Mouse (Mus musculus): ENCODE measurements around the gene Parp16. TPM values are rescaled to one million over a fixed set of nuclear protein-coding genes. Genes with fewer than 3 reads are reported as not detected.
A peak's percentile ranks its signal among the peaks of the same experiment; 100 is the strongest.

Parp16 gene
- polyA plus RNA-seq, 1 experiment from 2014 or later = 5.4 TPM

- H3K27ac ChIP-seq (ENCODE audit: low read length) = no peak overlapping the region
- H3K4me1 ChIP-seq (replicated peaks; ENCODE audit: control insufficient read depth, insufficient read depth, low read length) = peaks cover 14% of the 10 kb centered on the region
- ATAC-seq = no peak
- H3K27me3 ChIP-seq (replicated peaks; ENCODE audit: control insufficient read depth, insufficient read depth, low read length) = no peaks in the 10 kb centered on the region
- WGBS = 18% methylated on average over 8 of the region's 8 CpGs
- no peak overlapping the region for H3K9ac ChIP-seq (replicated peaks; ENCODE audit: low read depth, low read length)
- no peaks in the 10 kb centered on the region for H3K9me3 ChIP-seq (ENCODE audit: control insufficient read depth, low read length)
- H3K36me3 ChIP-seq (ENCODE audit: control insufficient read depth, insufficient read depth) = no peaks in the 10 kb centered on the region
- no peak overlapping the region for H3K4me3 ChIP-seq (replicated peaks; ENCODE audit: low read length)
- no peak overlapping the region for H3K4me2 ChIP-seq (ENCODE audit: low read length)
Observed at GRCm38 (mm10) chr9:65191755-65192469, 3.2 kb upstream of the Parp16 start.

- no peaks in the 10 kb centered on the region for H3K9me3 ChIP-seq (ENCODE audit: control insufficient read depth, low read length)
- H3K4me3 ChIP-seq (replicated peaks; ENCODE audit: low read length) = no peak overlapping the region
- 74% methylated on average over 12 of the region's 12 CpGs for WGBS
- H3K27ac ChIP-seq (ENCODE audit: low read length) = no peak overlapping the region
- H3K4me1 ChIP-seq (replicated peaks; ENCODE audit: control insufficient read depth, insufficient read depth, low read length) = peaks cover 16% of the 10 kb centered on the region
- ATAC-seq = no peak
- no peak overlapping the region for H3K4me2 ChIP-seq (ENCODE audit: low read length)
- no peaks in the 10 kb centered on the region for H3K36me3 ChIP-seq (ENCODE audit: control insufficient read depth, insufficient read depth)
- no peak overlapping the region for H3K9ac ChIP-seq (replicated peaks; ENCODE audit: low read depth, low read length)
- H3K27me3 ChIP-seq (replicated peaks; ENCODE audit: control insufficient read depth, insufficient read depth, low read length) = no peaks in the 10 kb centered on the region
Observed at GRCm38 (mm10) chr9:65193214-65193613, 1.9 kb upstream of the Parp16 start.

GRCm38 (mm10) chr9:65195621-65195981 lies 448 bp downstream of the Parp16 start:
- Histone ChIP-seq H3K9ac (replicated peaks; ENCODE audit: low read depth, low read length) (no peak overlapping the region), H3K27ac (ENCODE audit: low read length) (peak overlapping the region; percentile 86), H3K9me3 (ENCODE audit: control insufficient read depth, low read length) (no peaks in the 10 kb centered on the region), H3K27me3 (replicated peaks; ENCODE audit: control insufficient read depth, insufficient read depth, low read length) (no peaks in the 10 kb centered on the region), H3K4me2 (ENCODE audit: low read length) (no peak overlapping the region), H3K4me1 (replicated peaks; ENCODE audit: control insufficient read depth, insufficient read depth, low read length) (peaks cover 16% of the 10 kb centered on the region), H3K36me3 (ENCODE audit: control insufficient read depth, insufficient read depth) (no peaks in the 10 kb centered on the region), H3K4me3 (replicated peaks; ENCODE audit: low read length) (no peak overlapping the region)
- WGBS = 44% methylated on average over 8 of the region's 8 CpGs
- ATAC-seq = no peak

GRCm38 (mm10) chr9:65195982-65196737 lies 1.0 kb downstream of the Parp16 start:
- H3K27me3 ChIP-seq (replicated peaks; ENCODE audit: control insufficient read depth, insufficient read depth, low read length) = no peaks in the 10 kb centered on the region
- peak overlapping the region; percentile 17 for H3K4me3 ChIP-seq (replicated peaks; ENCODE audit: low read length)
- WGBS = 2% methylated on average over 9 of the region's 9 CpGs
- H3K9me3 ChIP-seq (ENCODE audit: control insufficient read depth, low read length) = no peaks in the 10 kb centered on the region
- peak; percentile 90 for ATAC-seq
- H3K27ac ChIP-seq (ENCODE audit: low read length) = peak overlapping the region; percentile 86
- no peaks in the 10 kb centered on the region for H3K36me3 ChIP-seq (ENCODE audit: control insufficient read depth, insufficient read depth)
- H3K9ac ChIP-seq (replicated peaks; ENCODE audit: low read depth, low read length) = peak overlapping the region; percentile 47
- peaks cover 16% of the 10 kb centered on the region for H3K4me1 ChIP-seq (replicated peaks; ENCODE audit: control insufficient read depth, insufficient read depth, low read length)
- H3K4me2 ChIP-seq (ENCODE audit: low read length) = peak overlapping the region; percentile 40

GRCm38 (mm10) chr9:65196738-65197569 lies 1.8 kb downstream of the Parp16 start:
- Histone ChIP-seq H3K27ac (ENCODE audit: low read length) (peak overlapping the region; percentile 86), H3K27me3 (replicated peaks; ENCODE audit: control insufficient read depth, insufficient read depth, low read length) (no peaks in the 10 kb centered on the region), H3K4me2 (ENCODE audit: low read length) (peak overlapping the region; percentile 40), H3K36me3 (ENCODE audit: control insufficient read depth, insufficient read depth) (no peaks in the 10 kb centered on the region), H3K9me3 (ENCODE audit: control insufficient read depth, low read length) (no peaks in the 10 kb centered on the region), H3K9ac (replicated peaks; ENCODE audit: low read depth, low read length) (peak overlapping the region; percentile 47), H3K4me1 (replicated peaks; ENCODE audit: control insufficient read depth, insufficient read depth, low read length) (peaks cover 13% of the 10 kb centered on the region), H3K4me3 (replicated peaks; ENCODE audit: low read length) (peak overlapping the region; percentile 17)
- peak; percentile 77 for ATAC-seq
- 19% methylated on average over 26 of the region's 26 CpGs for WGBS

GRCm38 (mm10) chr9:65197826-65198225 lies 2.7 kb downstream of the Parp16 start:
- Histone ChIP-seq H3K36me3 (ENCODE audit: control insufficient read depth, insufficient read depth) (no peaks in the 10 kb centered on the region), H3K27ac (ENCODE audit: low read length) (no peak overlapping the region), H3K4me2 (ENCODE audit: low read length) (no peak overlapping the region), H3K27me3 (replicated peaks; ENCODE audit: control insufficient read depth, insufficient read depth, low read length) (no peaks in the 10 kb centered on the region), H3K4me1 (replicated peaks; ENCODE audit: control insufficient read depth, insufficient read depth, low read length) (peaks cover 13% of the 10 kb centered on the region), H3K9ac (replicated peaks; ENCODE audit: low read depth, low read length) (no peak overlapping the region), H3K9me3 (ENCODE audit: control insufficient read depth, low read length) (no peaks in the 10 kb centered on the region), H3K4me3 (replicated peaks; ENCODE audit: low read length) (no peak overlapping the region)
- 94% methylated on average over 6 of the region's 6 CpGs for WGBS
- ATAC-seq = no peak

GRCm38 (mm10) chr9:65199723-65200122 lies 4.6 kb downstream of the Parp16 start:
- 74% methylated on average over 7 of the region's 7 CpGs for WGBS
- Histone ChIP-seq H3K4me3 (replicated peaks; ENCODE audit: low read length) (no peak overlapping the region), H3K4me2 (ENCODE audit: low read length) (no peak overlapping the region), H3K9me3 (ENCODE audit: control insufficient read depth, low read length) (no peaks in the 10 kb centered on the region), H3K9ac (replicated peaks; ENCODE audit: low read depth, low read length) (no peak overlapping the region), H3K36me3 (ENCODE audit: control insufficient read depth, insufficient read depth) (no peaks in the 10 kb centered on the region), H3K4me1 (replicated peaks; ENCODE audit: control insufficient read depth, insufficient read depth, low read length) (peaks cover 13% of the 10 kb centered on the region), H3K27ac (ENCODE audit: low read length) (no peak overlapping the region; the same call in 1 of the 2 replicates), H3K27me3 (replicated peaks; ENCODE audit: control insufficient read depth, insufficient read depth, low read length) (no peaks in the 10 kb centered on the region)
- ATAC-seq = no peak

GRCm38 (mm10) chr9:65200606-65201005 lies 5.5 kb downstream of the Parp16 start:
- ATAC-seq = no peak
- WGBS = 59% methylated on average over 1 of the region's 1 CpGs
- Histone ChIP-seq H3K9ac (replicated peaks; ENCODE audit: low read depth, low read length) (no peak overlapping the region), H3K4me2 (ENCODE audit: low read length) (no peak overlapping the region), H3K27me3 (replicated peaks; ENCODE audit: control insufficient read depth, insufficient read depth, low read length) (no peaks in the 10 kb centered on the region), H3K4me3 (replicated peaks; ENCODE audit: low read length) (no peak overlapping the region), H3K9me3 (ENCODE audit: control insufficient read depth, low read length) (no peaks in the 10 kb centered on the region), H3K4me1 (replicated peaks; ENCODE audit: control insufficient read depth, insufficient read depth, low read length) (peaks cover 10% of the 10 kb centered on the region), H3K36me3 (ENCODE audit: control insufficient read depth, insufficient read depth) (no peaks in the 10 kb centered on the region), H3K27ac (ENCODE audit: low read length) (no peak overlapping the region)

- Histone ChIP-seq H3K4me1 (replicated peaks; ENCODE audit: control insufficient read depth, insufficient read depth, low read length) (peaks cover 6% of the 10 kb centered on the region), H3K4me2 (ENCODE audit: low read length) (no peak overlapping the region), H3K36me3 (ENCODE audit: control insufficient read depth, insufficient read depth) (no peaks in the 10 kb centered on the region), H3K9ac (replicated peaks; ENCODE audit: low read depth, low read length) (no peak overlapping the region), H3K4me3 (replicated peaks; ENCODE audit: low read length) (no peak overlapping the region), H3K9me3 (ENCODE audit: control insufficient read depth, low read length) (no peaks in the 10 kb centered on the region), H3K27ac (ENCODE audit: low read length) (peak overlapping the region; percentile 90; the same call in 1 of the 2 replicates), H3K27me3 (replicated peaks; ENCODE audit: control insufficient read depth, insufficient read depth, low read length) (no peaks in the 10 kb centered on the region)
- ATAC-seq = no peak
- WGBS = 46% methylated on average over 3 of the region's 3 CpGs
Observed at GRCm38 (mm10) chr9:65201021-65201380, 5.8 kb downstream of the Parp16 start.

All from forebrain, embryonic 16.5 days (tissue).